In genomic region chr17:5293653-5294584, GRCm38 (mm10) we compare ENCODE assay signal across 9 mouse cellular contexts.
DNase-seq lines count a peak whose midpoint lies in the region; ATAC-seq and TF ChIP-seq lines count a peak whose summit lies in the region.
"Had no signal": no experiment of that assay in that cellular context is flagged by ENCODE, and none has a peak within 500 bp of the region (broad histone marks: within the 10 kb centered on the region; RNA-seq: fewer than 3 reads in every experiment).

No protein-coding gene starts in this region.

- no peak; the same call in 1 of the 2 replicates for ATAC-seq in kidney, embryonic 14.5 days (ENCODE audit: low FRiP score, low TSS enrichment)
- ATAC-seq in hindbrain, postnatal 0 days = no peak; the same call in 1 of the 2 replicates

- no peak overlapping the region for H3K4me2 ChIP-seq in kidney, embryonic 14.5 days (replicated peaks; ENCODE audit: low read depth, low read length)
- H3K4me2 ChIP-seq in hindbrain, postnatal 0 days (ENCODE audit: low read depth, low read length) = no peak overlapping the region

- TF ChIP-seq EP300 in MEL (IDR thresholded peaks at IDR 0.05; ENCODE audit: low read depth in 1 of 2, low read length in 2 of 2) = no peak

- no peak for TF ChIP-seq RAD21 in MEL (IDR thresholded peaks at IDR 0.05; ENCODE audit: low read depth, low read length)

- peaks cover 22% of the 10 kb centered on the region for H3K4me1 ChIP-seq in kidney, embryonic 14.5 days (ENCODE audit: control insufficient read depth, insufficient read depth, low read length)
- no peaks in the 10 kb centered on the region for H3K4me1 ChIP-seq in MEL (ENCODE audit: control insufficient read depth in 1 of 2, insufficient read depth in 2 of 2, low read length in 2 of 2)
- peaks cover 25% of the 10 kb centered on the region for H3K4me1 ChIP-seq in hindbrain, postnatal 0 days (ENCODE audit: insufficient read depth, low read length)

- no peak overlapping the region for H3K4me3 ChIP-seq in kidney, embryonic 14.5 days (ENCODE audit: low read length)
- H3K4me3 ChIP-seq in MEL (ENCODE audit: control insufficient read depth in 1 of 2, insufficient read depth in 1 of 2, low read depth in 2 of 2, low read length in 2 of 2) = no peak overlapping the region
- no peak overlapping the region for H3K4me3 ChIP-seq in hindbrain, postnatal 0 days (ENCODE audit: low read length)
- H3K4me3 ChIP-seq: megakaryocyte, embryonic 14.5 days had no signal

- 73% methylated on average over 9 of the region's 9 CpGs for WGBS in kidney, embryonic 14.5 days
- WGBS in hindbrain, postnatal 0 days = 50% methylated on average over 9 of the region's 9 CpGs

- H3K36me3 ChIP-seq in kidney, embryonic 14.5 days (ENCODE audit: control insufficient read depth, insufficient read depth, low read length) = peaks cover 14% of the 10 kb centered on the region
- H3K36me3 ChIP-seq in MEL (ENCODE audit: control insufficient read depth in 1 of 2, insufficient read depth in 2 of 2, low read length in 2 of 2) = no peaks in the 10 kb centered on the region; a peak in 1 of 4 replicates
- 0 out of 2 replicates have a peak, but pooled peaks cover 9% of the 10 kb centered on the region for H3K36me3 ChIP-seq in hindbrain, postnatal 0 days (ENCODE audit: insufficient read depth, low read length)

- no peak overlapping the region for H3K9ac ChIP-seq in kidney, embryonic 14.5 days (ENCODE audit: low read depth, low read length)
- H3K9ac ChIP-seq in MEL (ENCODE audit: control insufficient read depth, low read depth, low read length, poor library complexity, severe bottlenecking) = no peak overlapping the region
- H3K9ac ChIP-seq in hindbrain, postnatal 0 days (replicated peaks; ENCODE audit: low read length) = no peak overlapping the region

- no peaks in the 10 kb centered on the region for H3K27me3 ChIP-seq in kidney, embryonic 14.5 days (ENCODE audit: control insufficient read depth, insufficient read depth, low read length)
- H3K27me3 ChIP-seq in MEL (ENCODE audit: control insufficient read depth in 1 of 2, insufficient read depth in 2 of 2, low read length in 2 of 2) = no peaks in the 10 kb centered on the region
- no peaks in the 10 kb centered on the region for H3K27me3 ChIP-seq in hindbrain, postnatal 0 days (ENCODE audit: insufficient read depth, low read length)
- H3K27me3 ChIP-seq: megakaryocyte, embryonic 14.5 days had no signal

- 0 out of 2 replicates have a peak overlapping the region, but pooled peaks have one; percentile 11 for H3K27ac ChIP-seq in kidney, embryonic 14.5 days (ENCODE audit: low read depth, low read length)
- H3K27ac ChIP-seq in MEL (ENCODE audit: control insufficient read depth, low read depth, low read length) = no peak overlapping the region
- no peak overlapping the region; the same call in 1 of the 2 replicates for H3K27ac ChIP-seq in hindbrain, postnatal 0 days

- no peak for DNase-seq in kidney, adult 11 months
- DNase-seq in MEL (ENCODE audit: low read depth, low spot score) = peak; percentile 8
- DNase-seq in cerebellum, postnatal 36 days = peak; percentile 60 to 63
- DNase-seq in hindbrain, postnatal 0 days (ENCODE audit: low spot score) = peak; percentile 55
- no peak for DNase-seq in right cerebral cortex, postnatal 4 days
- DNase-seq in frontal cortex, postnatal 25 days (ENCODE audit: low spot score in 2 of 2) = no peak
- DNase-seq in layer of hippocampus, adult 9-10 months (ENCODE audit: low spot score) = no peak

- no peak for TF ChIP-seq CTCF in MEL (IDR thresholded peaks at IDR 0.05 in 2 of 3, conservative IDR thresholded peaks at IDR 0.05 in 1 of 3; ENCODE audit: control insufficient read depth in 1 of 3, insufficient read depth in 1 of 3, low read depth in 2 of 3, low read length in 3 of 3, poor library complexity in 1 of 3, severe bottlenecking in 1 of 3)
- no peak for TF ChIP-seq CTCF in hindbrain, postnatal 0 days (IDR thresholded peaks at IDR 0.05; ENCODE audit: low read depth)

- no peak for TF ChIP-seq POLR2A in MEL (IDR thresholded peaks at IDR 0.05; ENCODE audit: control insufficient read depth in 1 of 2, insufficient read depth in 1 of 2, low read depth in 1 of 2, low read length in 2 of 2, poor library complexity in 1 of 2)

- H3K79me2 ChIP-seq in MEL (ENCODE audit: control insufficient read depth, insufficient read depth, low read length, poor library complexity) = no peaks in the 10 kb centered on the region

- no peaks in the 10 kb centered on the region for H3K9me3 ChIP-seq in kidney, embryonic 14.5 days (ENCODE audit: control insufficient read depth, low read length)
- no peaks in the 10 kb centered on the region for H3K9me3 ChIP-seq in MEL (replicated peaks; ENCODE audit: insufficient read depth, low read length)
- H3K9me3 ChIP-seq in hindbrain, postnatal 0 days (ENCODE audit: low read length) = no peaks in the 10 kb centered on the region
- H3K9me3 ChIP-seq: megakaryocyte, embryonic 14.5 days had no signal

TF ChIP-seq in MEL, 35 proteins besides CTCF, POLR2A, EP300 and RAD21:
- TF ChIP-seq MYB (IDR thresholded peaks at IDR 0.05; ENCODE audit: low read depth, low read length) = no peak
- no peak for TF ChIP-seq UBTF (IDR thresholded peaks at IDR 0.05; ENCODE audit: borderline replicate concordance, insufficient read depth, low read depth, low read length)
- no peak for TF ChIP-seq GATA1 (IDR thresholded peaks at IDR 0.05; ENCODE audit: low read depth, low read length)
- TF ChIP-seq ELF1 (IDR thresholded peaks at IDR 0.05; ENCODE audit: low read depth, low read length) = no peak
- TF ChIP-seq ZKSCAN1 (IDR thresholded peaks at IDR 0.05; ENCODE audit: low read depth, low read length) = no peak
- TF ChIP-seq ZC3H11A (IDR thresholded peaks at IDR 0.05; ENCODE audit: low read depth, low read length) = no peak
- no peak for TF ChIP-seq ETS1 (IDR thresholded peaks at IDR 0.05; ENCODE audit: low read depth, low read length)
- TF ChIP-seq TAL1 (IDR thresholded peaks at IDR 0.05; ENCODE audit: low read length) = no peak
- no peak for TF ChIP-seq RCOR1 (IDR thresholded peaks at IDR 0.05; ENCODE audit: low read depth, low read length)
- TF ChIP-seq MXI1 (IDR thresholded peaks at IDR 0.05; ENCODE audit: low read depth, low read length) = no peak
- TF ChIP-seq MYC (IDR thresholded peaks at IDR 0.05; ENCODE audit: low read depth, low read length) = no peak

Comparison
In these comparisons a context has a peak if more than half of its experiments do, and no peak if none do; other contexts are left out.
1. DNase-seq: peak in MEL (single experiment), cerebellum, postnatal 36 days (2 of 2) and hindbrain, postnatal 0 days (single experiment); none in kidney, adult 11 months (single experiment), right cerebral cortex, postnatal 4 days (single experiment), frontal cortex, postnatal 25 days (0 of 2) and layer of hippocampus, adult 9-10 months (single experiment).